Mouse (Mus musculus) ES-Bruce4 (cell line): ENCODE results near the gene A3galt2.

Source experiments
- CTCF ChIP-seq: IDR thresholded peaks from one replicate; pipeline ENCODE4 v1.8.1; 2011; ENCODE audit warnings: low read depth, low read length
- EP300 ChIP-seq: IDR thresholded peaks from 2 replicates; pipeline ENCODE4 v1.6.1; 2011; ENCODE audit warnings: low read depth, low read length; ENCODE audit not compliant: insufficient read depth
- POLR2A ChIP-seq: IDR thresholded peaks from one replicate; pipeline ENCODE4 v1.8.1; 2011; ENCODE audit warnings: low read length; ENCODE audit not compliant: insufficient read depth

GRCm38 (mm10) chr4:128734217-128734616, 20.9 kb upstream of the A3galt2 start:
- TF ChIP-seq POLR2A (no peak), EP300 (no peak), CTCF (no peak)
